Mouse (Mus musculus): ENCODE measurements at regions not wholly inside any gene's neighbourhood (a gene's known extent, or its start where the extent isn't known, plus 50 kb on each side); places are given as distances from the start of the nearest gene placed in this dataset.
A peak's percentile ranks its signal among the peaks of the same experiment; 100 is the strongest.

GRCm38 (mm10) chr17:45824977-45825376, 91.3 kb upstream of the 1600014C23Rik start:
- no peak for DNase-seq (ENCODE audit: low spot score in 2 of 2)

DNA sequence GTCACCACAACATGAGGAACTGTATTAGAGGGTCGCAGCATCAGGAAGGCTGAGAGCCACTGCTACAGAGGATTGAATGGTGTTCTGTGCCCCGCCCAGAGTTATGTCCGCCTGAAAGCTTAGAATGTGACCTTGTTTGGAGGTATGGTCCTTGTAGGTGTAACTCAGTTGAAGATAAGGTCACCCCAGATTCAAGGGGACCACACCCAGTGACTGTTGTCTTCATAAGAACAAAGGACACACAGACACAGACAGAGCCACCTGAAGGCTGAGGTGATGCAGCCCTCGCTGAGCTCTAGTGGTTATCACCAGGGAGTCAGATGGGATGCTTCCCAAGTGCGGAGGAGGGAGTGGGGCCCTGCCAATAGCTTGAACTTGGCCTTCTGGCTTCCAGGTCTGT, 89.9 kb upstream of the 1600014C23Rik start:
- no peak for DNase-seq (ENCODE audit: low spot score in 2 of 2)

GRCm38 (mm10) chr17:45822427-45822826, 88.8 kb upstream of the 1600014C23Rik start:
- no peak for DNase-seq (ENCODE audit: low spot score in 2 of 2)

- no peak for DNase-seq (ENCODE audit: low spot score in 2 of 2)
Measured at GRCm38 (mm10) chr17:45821356-45821755, 87.7 kb upstream of the 1600014C23Rik start.

DNA sequence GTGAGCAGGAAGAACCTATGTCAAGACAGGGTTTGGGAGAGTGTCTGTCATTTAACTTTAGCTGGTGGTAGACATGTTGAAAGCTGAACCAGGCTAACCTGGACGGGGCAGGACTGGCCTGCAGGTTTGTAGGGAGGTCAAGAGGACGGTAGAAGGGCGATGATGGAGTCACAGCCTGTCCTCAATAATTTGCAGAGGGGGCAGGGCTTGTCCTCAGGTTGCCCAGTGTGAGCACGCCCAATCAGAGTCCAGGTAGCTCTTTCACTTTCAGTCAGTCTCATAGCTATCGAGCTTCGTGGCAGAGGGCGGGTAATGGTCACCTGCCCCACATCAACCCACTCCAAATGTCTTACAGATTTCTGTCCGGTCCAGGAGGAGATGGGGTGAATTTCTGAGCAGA, 85.5 kb upstream of the 1600014C23Rik start:
- DNase-seq (ENCODE audit: low spot score in 2 of 2) = no peak

DNA sequence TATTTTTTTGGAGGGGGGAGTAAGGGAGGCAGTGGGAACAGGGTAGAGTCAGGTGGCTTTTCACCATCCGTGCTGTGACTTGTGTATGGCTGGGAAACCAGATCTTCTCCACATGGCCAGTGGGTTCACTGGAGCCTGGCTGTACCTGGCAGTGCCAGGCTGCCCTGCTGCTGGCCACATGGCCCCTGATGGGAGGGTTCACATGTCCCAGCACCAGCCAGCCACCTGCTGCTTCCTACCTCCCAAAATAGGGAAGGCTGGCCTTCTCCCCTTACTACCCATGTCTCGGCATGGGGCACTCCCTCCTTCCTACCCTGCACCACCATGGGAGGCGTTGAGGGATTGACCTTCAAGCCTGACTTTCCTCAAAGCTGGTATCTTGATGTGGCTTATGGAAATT, 82.9 kb upstream of the 1600014C23Rik start:
- DNase-seq (ENCODE audit: low spot score in 2 of 2) = no peak

DNA sequence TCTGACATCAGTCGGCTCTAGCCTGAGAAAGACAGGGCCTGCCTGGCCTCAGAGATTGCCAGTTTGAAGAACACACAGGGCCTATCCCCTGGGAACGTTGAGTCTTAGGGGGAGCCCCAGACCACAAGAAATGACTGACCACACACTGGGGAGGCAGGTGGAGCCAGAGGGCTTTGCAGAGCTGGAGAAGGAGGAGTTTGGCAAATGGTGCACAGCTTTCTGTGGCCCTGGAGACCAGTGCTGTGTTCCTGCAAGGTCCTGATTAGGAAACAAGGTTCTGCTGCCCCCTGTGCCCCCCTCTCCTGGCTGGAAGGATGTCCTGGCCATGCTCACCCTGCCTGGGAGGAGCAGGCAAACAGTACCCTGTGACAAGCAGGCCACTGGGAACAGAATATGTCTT, 82.2 kb upstream of the 1600014C23Rik start:
- DNase-seq (ENCODE audit: low spot score in 2 of 2) = no peak

DNA sequence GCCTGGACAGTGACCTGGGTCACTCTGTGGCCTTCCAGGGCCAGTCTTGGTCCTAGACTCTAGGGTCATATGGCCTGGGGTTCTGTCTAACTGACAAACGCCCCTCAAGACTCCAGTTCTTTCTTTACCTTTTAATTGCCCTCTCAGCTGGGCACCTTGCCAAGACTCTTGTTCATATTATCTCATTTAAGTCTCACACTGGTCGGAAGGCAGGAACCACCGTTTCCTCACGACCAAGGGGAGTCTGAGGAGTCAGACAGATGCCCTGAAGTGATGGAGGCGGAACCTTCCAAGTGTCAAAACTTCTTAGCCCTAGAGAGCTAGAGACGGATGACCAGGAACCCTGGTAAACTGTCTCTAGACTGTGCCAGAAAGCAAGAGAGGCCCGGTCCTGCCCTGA, 81.7 kb upstream of the 1600014C23Rik start:
- DNase-seq (ENCODE audit: low spot score in 2 of 2) = no peak

DNA sequence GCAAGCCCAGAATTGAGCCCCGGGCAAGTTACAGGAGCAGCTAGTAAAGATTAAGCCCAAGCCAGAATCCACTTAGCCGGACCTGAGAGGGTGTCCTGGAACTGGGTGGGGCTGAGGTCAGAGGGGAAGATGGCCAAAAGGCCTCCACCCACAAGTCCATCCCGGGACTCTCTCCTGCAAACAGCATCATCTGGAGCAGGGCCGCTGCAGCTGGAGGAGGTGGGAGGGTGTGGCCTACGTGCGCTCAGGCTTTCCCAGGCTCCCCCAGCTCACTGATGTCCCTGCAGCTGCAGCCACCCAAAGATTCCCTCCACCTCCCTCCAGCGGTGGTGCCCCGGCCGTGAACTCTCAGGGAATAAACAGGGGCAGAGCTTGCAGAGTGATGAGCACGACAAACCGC, 80.9 kb upstream of the 1600014C23Rik start:
- DNase-seq (ENCODE audit: low spot score in 2 of 2) = no peak

DNA sequence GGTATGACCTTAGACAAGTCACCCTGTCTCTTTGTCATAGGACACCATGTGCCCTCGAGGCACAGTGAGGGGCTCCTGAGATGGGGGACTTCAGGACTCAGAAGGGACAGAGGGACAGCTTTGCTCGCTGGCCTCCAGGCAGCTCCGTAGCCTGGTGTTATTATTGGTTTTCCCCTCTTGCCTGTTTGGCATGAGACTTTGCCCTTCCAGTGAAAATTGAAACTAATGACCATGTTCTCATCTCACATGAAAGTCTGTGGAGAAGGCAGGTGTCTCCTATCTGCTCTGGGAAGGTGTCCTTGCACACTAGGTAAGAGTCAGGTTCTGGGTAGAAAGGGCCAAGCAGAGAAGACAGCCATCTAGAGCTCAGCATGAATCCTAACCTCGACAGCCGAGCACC, 80.3 kb upstream of the 1600014C23Rik start:
- no peak for DNase-seq (ENCODE audit: low spot score in 2 of 2)

DNA sequence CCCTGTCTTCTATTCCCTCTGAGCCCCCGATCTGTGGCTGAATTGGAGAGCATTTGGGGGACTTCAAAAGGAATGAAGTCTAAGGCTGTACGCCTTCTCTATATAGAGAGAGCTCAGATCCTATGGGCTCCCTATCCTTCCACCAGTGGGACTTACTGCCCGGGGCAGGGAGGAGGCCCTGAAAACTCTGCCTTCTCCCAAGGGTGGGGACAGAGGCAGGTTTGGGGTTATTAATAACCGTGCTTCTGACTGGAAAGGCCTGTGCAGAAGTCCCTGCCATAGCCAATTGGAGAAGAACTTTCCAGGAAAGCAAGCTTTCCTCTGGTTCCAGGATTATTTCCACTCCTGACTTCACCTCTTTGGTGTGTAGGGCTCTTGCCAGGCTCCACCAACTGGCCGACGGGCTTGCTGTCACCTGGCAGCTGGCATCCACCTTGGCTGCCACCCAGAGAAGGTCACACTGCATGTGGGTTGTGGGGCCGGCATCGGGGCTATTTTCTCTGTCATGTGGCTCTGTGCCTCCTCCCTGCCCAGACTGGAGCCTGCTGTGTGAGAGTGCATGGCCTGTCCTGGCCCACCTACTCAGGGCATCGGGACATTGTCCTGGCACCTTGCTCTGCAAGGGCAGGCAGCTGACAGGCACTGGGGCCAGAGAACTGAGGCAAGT, 78.8 kb upstream of the 1600014C23Rik start:
- no peak for DNase-seq (ENCODE audit: low spot score in 2 of 2)

GRCm38 (mm10) chr17:45811632-45812221, 78.1 kb upstream of the 1600014C23Rik start:
- DNase-seq (ENCODE audit: low spot score in 2 of 2) = no peak

GRCm38 (mm10) chr17:45809728-45810127, 76.1 kb upstream of the 1600014C23Rik start:
- no peak for DNase-seq (ENCODE audit: low spot score in 2 of 2)

DNA sequence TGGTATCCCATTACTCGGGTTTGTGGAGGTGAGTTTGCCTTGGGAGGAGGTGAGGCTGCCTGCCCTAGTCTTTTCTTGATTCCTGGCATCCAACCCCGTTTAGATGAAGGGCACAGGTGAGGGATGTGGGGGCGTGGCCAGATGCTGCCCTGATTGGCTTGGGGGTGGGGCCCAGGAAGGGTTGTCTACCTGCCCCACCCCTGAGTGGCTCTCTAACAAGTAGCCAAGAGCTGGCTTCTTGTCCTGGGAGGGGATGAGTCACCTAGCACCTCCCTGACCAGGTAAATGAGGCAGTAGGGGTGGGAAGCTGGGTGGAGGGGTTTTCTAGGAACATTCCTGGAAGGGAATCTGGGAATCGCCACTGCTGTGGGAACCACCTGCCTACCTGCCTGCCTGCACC, 74.7 kb upstream of the 1600014C23Rik start:
- DNase-seq (ENCODE audit: low spot score in 2 of 2) = no peak

DNA sequence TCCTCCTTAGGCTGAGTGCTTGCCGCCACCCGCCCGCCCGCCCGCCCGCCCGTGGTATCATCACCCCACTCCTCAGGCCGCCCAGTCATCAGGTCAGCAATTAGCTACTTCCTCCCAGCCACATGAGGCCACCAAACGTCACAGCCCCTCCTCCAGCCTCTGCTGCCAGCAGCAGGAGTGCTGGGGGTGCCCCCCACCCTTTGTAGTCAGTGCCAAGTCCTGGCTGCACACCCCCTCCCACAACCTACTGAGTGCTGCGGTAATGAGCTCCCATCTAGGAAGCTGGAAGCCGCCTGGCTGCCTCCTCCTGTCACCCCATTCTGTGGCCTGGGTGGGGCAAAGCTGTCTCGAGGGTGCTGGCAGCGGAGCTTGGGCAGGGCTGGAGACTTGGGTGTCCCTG, 73.8 kb upstream of the 1600014C23Rik start:
- no peak for DNase-seq (ENCODE audit: low spot score in 2 of 2)

- DNase-seq (ENCODE audit: low spot score in 2 of 2) = no peak
Measured at GRCm38 (mm10) chr17:45806831-45807230, 73.2 kb upstream of the 1600014C23Rik start.

GRCm38 (mm10) chr17:45806430-45806829, 72.8 kb upstream of the 1600014C23Rik start:
- no peak for DNase-seq (ENCODE audit: low spot score in 2 of 2)

DNA sequence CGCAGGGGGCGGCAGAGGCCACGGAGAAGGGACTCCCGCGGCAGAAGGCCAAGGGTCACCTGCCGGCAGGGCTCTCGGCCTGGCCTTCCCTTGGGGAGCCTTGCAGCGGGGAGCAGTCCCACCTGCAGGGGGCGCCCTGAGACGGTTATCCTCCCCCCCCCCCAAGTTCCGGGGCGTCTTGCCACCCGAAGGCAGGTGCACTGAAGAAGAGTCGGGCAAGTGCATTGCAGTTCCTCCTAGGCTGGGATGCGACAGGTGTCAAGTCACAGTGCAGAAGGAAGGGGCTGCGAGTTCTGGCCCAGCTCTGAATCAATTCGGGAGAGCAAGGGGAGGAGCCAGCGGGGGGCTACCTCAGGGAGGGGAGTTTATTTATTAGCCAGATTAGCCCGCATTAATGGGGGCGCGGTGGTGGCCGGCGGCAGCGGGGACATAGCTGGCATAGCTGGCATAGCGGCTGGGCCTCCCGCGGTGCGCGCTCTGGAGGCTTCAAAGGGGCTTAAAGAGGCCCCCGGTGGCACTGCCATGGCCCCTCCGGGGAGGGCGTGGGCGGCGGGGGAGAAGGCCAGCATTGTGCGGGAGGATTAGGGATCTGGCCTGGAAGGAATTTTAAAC, 71.9 kb upstream of the 1600014C23Rik start:
- DNase-seq (ENCODE audit: low spot score in 2 of 2) = peak; percentile 37 to 73

GRCm38 (mm10) chr17:45803331-45803730, 69.7 kb upstream of the 1600014C23Rik start:
- DNase-seq (ENCODE audit: low spot score in 2 of 2) = no peak

DNA sequence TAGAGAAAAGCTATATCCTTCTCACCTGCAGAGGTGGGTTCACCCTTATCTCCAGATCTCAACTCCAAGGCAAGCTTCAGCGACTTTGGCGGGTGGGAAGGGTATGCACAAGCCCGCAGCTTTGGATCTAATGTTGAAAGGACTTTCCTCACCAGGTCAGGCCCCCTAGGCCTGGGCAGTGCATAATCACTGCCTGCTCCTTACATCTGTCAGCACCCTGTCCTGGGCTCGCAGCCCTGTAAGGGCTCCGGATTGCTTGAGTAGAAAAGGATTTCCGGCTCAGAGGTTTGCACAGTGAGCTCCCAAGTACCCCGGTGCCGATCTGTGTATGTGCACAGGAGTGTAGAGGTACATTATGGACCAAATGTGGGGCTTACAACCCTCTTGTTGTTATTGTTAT, 68.8 kb upstream of the 1600014C23Rik start:
- DNase-seq (ENCODE audit: low spot score in 2 of 2) = no peak

DNA sequence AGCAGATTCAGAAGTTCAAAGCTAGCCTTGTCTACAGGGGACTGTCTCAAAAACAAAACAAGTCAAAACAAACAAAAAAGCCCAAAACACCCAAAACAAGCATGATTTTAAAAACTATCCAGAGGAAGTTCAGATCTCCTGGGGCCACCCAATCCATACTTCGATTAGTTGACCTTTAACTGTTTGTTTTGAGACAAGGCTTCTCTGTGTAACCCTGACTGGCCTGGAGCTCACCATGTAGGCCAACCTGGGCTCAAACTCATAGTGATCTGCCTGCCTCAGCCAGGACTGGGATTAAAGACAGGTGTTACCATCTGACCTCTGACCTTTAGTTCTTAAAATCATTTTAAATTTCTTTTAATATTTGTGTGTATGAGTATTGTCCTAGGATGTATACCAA, 66.1 kb upstream of the 1600014C23Rik start:
- no peak for DNase-seq (ENCODE audit: low spot score in 2 of 2)

DNA sequence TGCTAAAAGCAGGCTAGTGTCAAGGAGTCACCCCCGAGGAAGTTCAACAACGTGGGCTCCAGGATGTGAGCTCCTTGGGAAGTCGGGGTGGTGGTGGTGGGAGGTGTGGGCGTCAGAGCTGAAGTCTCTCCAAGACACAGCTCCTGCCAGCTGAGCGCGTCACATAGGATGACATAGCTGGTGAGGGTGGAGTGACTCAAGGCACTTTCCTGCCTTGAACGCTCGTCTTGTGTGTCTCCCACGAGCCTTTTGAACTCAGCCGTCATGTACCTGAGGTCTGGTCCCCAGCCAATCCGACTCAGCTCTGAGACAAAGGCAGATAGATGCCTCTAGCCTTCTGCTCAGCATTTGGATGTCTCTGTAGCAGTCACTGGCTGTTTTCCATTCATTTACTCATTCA, 65.4 kb upstream of the 1600014C23Rik start:
- no peak for DNase-seq (ENCODE audit: low spot score in 2 of 2)

DNA sequence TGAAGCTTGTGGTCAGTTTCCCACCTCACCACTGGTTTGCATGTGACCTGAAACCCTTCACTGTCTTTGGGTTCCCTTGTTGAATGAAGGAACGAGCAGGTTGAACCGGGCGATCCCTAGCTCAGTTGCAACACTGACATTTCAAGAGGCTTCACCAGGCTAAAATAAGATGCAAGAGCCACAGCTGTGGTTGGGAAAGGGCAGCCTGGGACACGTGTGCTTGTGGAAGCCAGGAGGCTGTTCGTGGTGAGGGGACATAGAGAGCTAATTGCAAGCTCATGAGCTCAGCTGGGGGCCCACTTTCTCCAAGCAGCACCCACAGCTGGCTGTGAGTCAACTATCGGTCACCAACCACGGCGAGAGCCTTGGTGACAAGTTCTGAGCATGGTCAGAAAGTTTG, 64.8 kb upstream of the 1600014C23Rik start:
- no peak for DNase-seq (ENCODE audit: low spot score in 2 of 2)

Measured in thymus, postnatal 10 days (tissue).